Mouse (Mus musculus): ENCODE results near the gene Pdlim4.

- no peak for TF ChIP-seq CTCF (conservative IDR thresholded peaks at IDR 0.05; ENCODE audit: low read length)
- no peak for TF ChIP-seq NANOG (IDR thresholded peaks at IDR 0.05; ENCODE audit: borderline replicate concordance, low read length)
Observed at GRCm38 (mm10) chr11:54062086-54062752, 6.6 kb downstream of the Pdlim4 start.

Data from E14TG2a.4 (cell line).